Mouse (Mus musculus): ENCODE measurements around the gene Galnt3. TPM values are rescaled to one million over a fixed set of nuclear protein-coding genes. Genes with fewer than 3 reads are reported as not detected.

The Galnt3 gene
- polyA plus RNA-seq, 1 experiment: 5.1 TPM

- TF ChIP-seq POLR2A (IDR thresholded peaks at IDR 0.05; ENCODE audit: borderline replicate concordance, extremely low read depth, low read depth, low read length) (no peak), CTCF (IDR thresholded peaks at IDR 0.05; ENCODE audit: insufficient read depth, low read length) (no peak)
- Histone ChIP-seq H3K4me1 (ENCODE audit: control insufficient read depth, insufficient read depth, low read length) (no peaks in the 10 kb centered on the region), H3K4me3 (replicated peaks; ENCODE audit: extremely low read depth, low read depth, low read length) (no peak overlapping the region)
- WGBS: 7% methylated on average over 5 of the region's 5 CpGs
- DNase-seq: no peak
Measured at GRCm38 (mm10) chr2:66144770-66145169, 20.0 kb upstream of the Galnt3 start.

GRCm38 (mm10) chr2:66143284-66143683, 18.5 kb upstream of the Galnt3 start:
- no peak for TF ChIP-seq CTCF (IDR thresholded peaks at IDR 0.05; ENCODE audit: insufficient read depth, low read length)
- TF ChIP-seq POLR2A (IDR thresholded peaks at IDR 0.05; ENCODE audit: borderline replicate concordance, extremely low read depth, low read depth, low read length): no peak
- H3K4me1 ChIP-seq (ENCODE audit: control insufficient read depth, insufficient read depth, low read length): no peaks in the 10 kb centered on the region
- 92% methylated on average over 4 of the region's 4 CpGs for WGBS
- DNase-seq: no peak
- no peak overlapping the region for H3K4me3 ChIP-seq (replicated peaks; ENCODE audit: extremely low read depth, low read depth, low read length)

- no peak for DNase-seq
- Histone ChIP-seq H3K4me3 (replicated peaks; ENCODE audit: extremely low read depth, low read depth, low read length) (no peak overlapping the region), H3K4me1 (ENCODE audit: control insufficient read depth, insufficient read depth, low read length) (no peaks in the 10 kb centered on the region)
- 86% methylated on average over 2 of the region's 2 CpGs for WGBS
- TF ChIP-seq POLR2A (IDR thresholded peaks at IDR 0.05; ENCODE audit: borderline replicate concordance, extremely low read depth, low read depth, low read length) (no peak), CTCF (IDR thresholded peaks at IDR 0.05; ENCODE audit: insufficient read depth, low read length) (no peak)
Measured at GRCm38 (mm10) chr2:66142711-66143110, 17.9 kb upstream of the Galnt3 start.

- WGBS: 88% methylated on average over 2 of the region's 2 CpGs
- TF ChIP-seq CTCF (IDR thresholded peaks at IDR 0.05; ENCODE audit: insufficient read depth, low read length): no peak
- no peak for TF ChIP-seq POLR2A (IDR thresholded peaks at IDR 0.05; ENCODE audit: borderline replicate concordance, extremely low read depth, low read depth, low read length)
- Histone ChIP-seq H3K4me3 (replicated peaks; ENCODE audit: extremely low read depth, low read depth, low read length) (no peak overlapping the region), H3K4me1 (ENCODE audit: control insufficient read depth, insufficient read depth, low read length) (no peaks in the 10 kb centered on the region)
- no peak for DNase-seq
Measured at GRCm38 (mm10) chr2:66142268-66142667, 17.5 kb upstream of the Galnt3 start.

- TF ChIP-seq POLR2A (IDR thresholded peaks at IDR 0.05; ENCODE audit: borderline replicate concordance, extremely low read depth, low read depth, low read length) (no peak), CTCF (IDR thresholded peaks at IDR 0.05; ENCODE audit: insufficient read depth, low read length) (no peak)
- Histone ChIP-seq H3K4me3 (replicated peaks; ENCODE audit: extremely low read depth, low read depth, low read length) (no peak overlapping the region), H3K4me1 (ENCODE audit: control insufficient read depth, insufficient read depth, low read length) (no peaks in the 10 kb centered on the region)
- no peak for DNase-seq
- 60% methylated on average over 4 of the region's 4 CpGs for WGBS
Measured at GRCm38 (mm10) chr2:66140246-66140645, 15.5 kb upstream of the Galnt3 start.

GRCm38 (mm10) chr2:66131862-66132544, 7.2 kb upstream of the Galnt3 start:
- no peak overlapping the region for H3K4me3 ChIP-seq (replicated peaks; ENCODE audit: extremely low read depth, low read depth, low read length)
- WGBS: 31% methylated on average over 8 of the region's 8 CpGs
- no peaks in the 10 kb centered on the region for H3K4me1 ChIP-seq (ENCODE audit: control insufficient read depth, insufficient read depth, low read length)
- TF ChIP-seq CTCF (IDR thresholded peaks at IDR 0.05; ENCODE audit: insufficient read depth, low read length): no peak
- TF ChIP-seq POLR2A (IDR thresholded peaks at IDR 0.05; ENCODE audit: borderline replicate concordance, extremely low read depth, low read depth, low read length): no peak
- no peak for DNase-seq

- no peak for DNase-seq
- no peak overlapping the region for H3K4me3 ChIP-seq (replicated peaks; ENCODE audit: extremely low read depth, low read depth, low read length)
- no peaks in the 10 kb centered on the region for H3K4me1 ChIP-seq (ENCODE audit: control insufficient read depth, insufficient read depth, low read length)
- whole genome bisulfite sequencing: 89% methylated on average over 2 of the region's 2 CpGs
- TF ChIP-seq POLR2A (IDR thresholded peaks at IDR 0.05; ENCODE audit: borderline replicate concordance, extremely low read depth, low read depth, low read length): no peak
- no peak for TF ChIP-seq CTCF (IDR thresholded peaks at IDR 0.05; ENCODE audit: insufficient read depth, low read length)
Measured at GRCm38 (mm10) chr2:66128941-66129340, 4.1 kb upstream of the Galnt3 start.

- H3K4me1 ChIP-seq (ENCODE audit: control insufficient read depth, insufficient read depth, low read length): no peaks in the 10 kb centered on the region
- TF ChIP-seq POLR2A (IDR thresholded peaks at IDR 0.05; ENCODE audit: borderline replicate concordance, extremely low read depth, low read depth, low read length) (no peak), CTCF (IDR thresholded peaks at IDR 0.05; ENCODE audit: insufficient read depth, low read length) (no peak)
- no peak overlapping the region for H3K4me3 ChIP-seq (replicated peaks; ENCODE audit: extremely low read depth, low read depth, low read length)
- no peak for DNase-seq
- 84% methylated on average over 1 of the region's 1 CpGs for WGBS
Measured at GRCm38 (mm10) chr2:66127541-66127940, 2.7 kb upstream of the Galnt3 start.

GRCm38 (mm10) chr2:66126936-66127335, 2.1 kb upstream of the Galnt3 start:
- TF ChIP-seq POLR2A (IDR thresholded peaks at IDR 0.05; ENCODE audit: borderline replicate concordance, extremely low read depth, low read depth, low read length): no peak
- no peak for TF ChIP-seq CTCF (IDR thresholded peaks at IDR 0.05; ENCODE audit: insufficient read depth, low read length)
- WGBS: 85% methylated on average over 4 of the region's 4 CpGs
- H3K4me1 ChIP-seq (ENCODE audit: control insufficient read depth, insufficient read depth, low read length): no peaks in the 10 kb centered on the region
- DNase-seq: no peak
- H3K4me3 ChIP-seq (replicated peaks; ENCODE audit: extremely low read depth, low read depth, low read length): no peak overlapping the region
